Mouse (Mus musculus): ENCODE data around the gene Zranb3. TPM values are rescaled to one million over a fixed set of nuclear protein-coding genes. Genes with fewer than 3 reads are reported as not detected.
"Not testable (repeated sequence)": the region's sequence is repeated elsewhere in the genome, so short reads cannot be mapped to it uniquely, and the experiment has no call there.

Gene Zranb3
- polyA plus RNA-seq, 1 experiment from 2014 or later = 11.7 TPM

DNA sequence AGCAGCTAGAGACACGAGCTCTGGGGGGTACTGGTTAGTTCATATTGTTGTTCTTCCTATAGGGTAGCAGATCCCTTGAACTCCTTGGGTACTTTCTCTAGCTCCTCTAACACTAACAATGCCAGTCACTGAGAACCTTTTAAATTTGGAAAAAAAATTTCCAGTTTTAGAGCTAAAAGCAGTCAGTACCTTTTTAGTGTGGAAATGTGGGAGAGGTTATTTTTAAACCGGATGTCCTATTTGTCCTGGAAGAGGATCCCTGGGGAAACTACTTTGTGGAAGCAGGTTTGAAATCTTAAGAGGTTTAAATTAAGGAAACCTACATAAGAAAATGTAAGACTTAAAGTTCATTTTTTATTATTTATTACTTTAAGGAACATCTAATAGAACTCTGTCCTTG lies 56.4 kb downstream of the Zranb3 start:
- H3K4me3 ChIP-seq = no peak overlapping the region
- no peaks in the 10 kb centered on the region for H3K27me3 ChIP-seq (ENCODE audit: insufficient read depth, poor library complexity, severe bottlenecking)
- H3K4me1 ChIP-seq = peaks cover 4% of the 10 kb centered on the region; the same call in 1 of the 2 replicates
- peaks cover 7% of the 10 kb centered on the region; the same call in 1 of the 2 replicates for H3K36me3 ChIP-seq
- no peak overlapping the region for H3K27ac ChIP-seq
- no peak for DNase-seq (ENCODE audit: low spot score)
- no peaks in the 10 kb centered on the region for H3K9me3 ChIP-seq
- WGBS = 69% methylated on average over 2 of the region's 2 CpGs

GRCm38 (mm10) chr1:128044181-128044580 lies 58.7 kb downstream of the Zranb3 start:
- Histone ChIP-seq H3K27me3 (ENCODE audit: insufficient read depth, poor library complexity, severe bottlenecking) (no peaks in the 10 kb centered on the region), H3K4me1 (peaks cover 4% of the 10 kb centered on the region; the same call in 1 of the 2 replicates), H3K4me3 (no peak overlapping the region), H3K36me3 (peaks cover 7% of the 10 kb centered on the region; the same call in 1 of the 2 replicates), H3K9me3 (no peaks in the 10 kb centered on the region), H3K27ac (no peak overlapping the region)
- DNase-seq (ENCODE audit: low spot score) = no peak
- WGBS = 91% methylated on average over 4 of the region's 4 CpGs

- Histone ChIP-seq H3K4me3 (no peak overlapping the region), H3K9me3 (no peaks in the 10 kb centered on the region), H3K36me3 (0 out of 2 replicates have a peak, but pooled peaks cover 6% of the 10 kb centered on the region), H3K4me1 (no peaks in the 10 kb centered on the region), H3K27me3 (ENCODE audit: insufficient read depth, poor library complexity, severe bottlenecking) (no peaks in the 10 kb centered on the region), H3K27ac (no peak overlapping the region)
- no peak for DNase-seq (ENCODE audit: low spot score)
- 88% methylated on average over 6 of the region's 6 CpGs for WGBS
These were observed 66.6 kb downstream of the Zranb3 start for GRCm38 (mm10) chr1:128036296-128036695.

DNA sequence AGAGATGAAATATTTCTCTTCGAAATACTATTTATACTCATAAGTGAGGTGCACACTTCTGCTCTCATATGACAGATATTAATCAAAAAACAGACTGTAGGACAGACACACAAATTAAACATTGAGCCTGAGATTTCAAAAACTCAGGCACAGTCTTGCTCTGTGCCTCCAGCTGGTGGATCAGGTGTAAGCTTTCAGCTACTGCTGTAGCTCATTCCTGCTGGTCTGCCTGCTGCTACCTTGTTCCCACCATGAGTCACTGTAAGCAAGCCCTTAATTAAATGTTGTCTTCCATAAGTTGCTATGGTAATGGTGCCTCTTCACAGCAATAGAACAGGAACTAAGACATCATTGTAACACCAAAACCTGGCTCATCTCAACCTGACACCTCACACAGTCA lies 70.7 kb downstream of the Zranb3 start:
- Histone ChIP-seq H3K4me1 (no peaks in the 10 kb centered on the region), H3K27me3 (ENCODE audit: insufficient read depth, poor library complexity, severe bottlenecking) (no peaks in the 10 kb centered on the region), H3K36me3 (0 out of 2 replicates have a peak, but pooled peaks cover 6% of the 10 kb centered on the region), H3K27ac (no peak overlapping the region), H3K4me3 (no peak overlapping the region), H3K9me3 (no peaks in the 10 kb centered on the region)
- 94% methylated on average over 1 of the region's 1 CpGs for WGBS
- no peak for DNase-seq (ENCODE audit: low spot score)

DNA sequence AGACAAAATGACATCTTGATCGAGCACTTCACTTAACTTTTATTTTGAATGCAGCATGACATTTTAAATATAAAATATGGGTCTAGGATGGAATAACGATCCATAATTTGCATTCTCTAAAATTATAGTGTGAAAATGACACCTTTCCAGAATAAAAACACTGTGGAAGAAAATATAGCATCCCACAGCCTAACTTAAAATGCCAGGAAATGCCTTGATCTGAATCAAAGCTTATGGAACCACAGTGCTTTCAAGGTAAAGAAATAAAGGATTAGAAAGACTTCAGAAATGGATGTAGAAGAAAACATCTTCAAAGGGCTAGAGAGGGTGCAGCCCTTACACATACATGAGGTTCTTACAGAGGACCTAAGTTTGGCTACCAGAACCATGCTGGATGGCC lies 71.3 kb downstream of the Zranb3 start:
- Histone ChIP-seq H3K36me3 (0 out of 2 replicates have a peak, but pooled peaks cover 6% of the 10 kb centered on the region), H3K4me1 (no peaks in the 10 kb centered on the region), H3K4me3 (no peak overlapping the region), H3K9me3 (no peaks in the 10 kb centered on the region), H3K27ac (no peak overlapping the region), H3K27me3 (ENCODE audit: insufficient read depth, poor library complexity, severe bottlenecking) (no peaks in the 10 kb centered on the region)
- DNase-seq (ENCODE audit: low spot score) = no peak
- WGBS = 81% methylated on average over 2 of the region's 2 CpGs

GRCm38 (mm10) chr1:128024363-128025114 lies 78.3 kb downstream of the Zranb3 start:
- Histone ChIP-seq H3K27me3 (ENCODE audit: insufficient read depth, poor library complexity, severe bottlenecking) (no peaks in the 10 kb centered on the region), H3K4me3 (no peak overlapping the region), H3K9me3 (no peaks in the 10 kb centered on the region), H3K27ac (no peak overlapping the region), H3K4me1 (no peaks in the 10 kb centered on the region), H3K36me3 (no peaks in the 10 kb centered on the region)
- WGBS = 94% methylated on average over 4 of the region's 4 CpGs
- no peak for DNase-seq (ENCODE audit: low spot score)

DNA sequence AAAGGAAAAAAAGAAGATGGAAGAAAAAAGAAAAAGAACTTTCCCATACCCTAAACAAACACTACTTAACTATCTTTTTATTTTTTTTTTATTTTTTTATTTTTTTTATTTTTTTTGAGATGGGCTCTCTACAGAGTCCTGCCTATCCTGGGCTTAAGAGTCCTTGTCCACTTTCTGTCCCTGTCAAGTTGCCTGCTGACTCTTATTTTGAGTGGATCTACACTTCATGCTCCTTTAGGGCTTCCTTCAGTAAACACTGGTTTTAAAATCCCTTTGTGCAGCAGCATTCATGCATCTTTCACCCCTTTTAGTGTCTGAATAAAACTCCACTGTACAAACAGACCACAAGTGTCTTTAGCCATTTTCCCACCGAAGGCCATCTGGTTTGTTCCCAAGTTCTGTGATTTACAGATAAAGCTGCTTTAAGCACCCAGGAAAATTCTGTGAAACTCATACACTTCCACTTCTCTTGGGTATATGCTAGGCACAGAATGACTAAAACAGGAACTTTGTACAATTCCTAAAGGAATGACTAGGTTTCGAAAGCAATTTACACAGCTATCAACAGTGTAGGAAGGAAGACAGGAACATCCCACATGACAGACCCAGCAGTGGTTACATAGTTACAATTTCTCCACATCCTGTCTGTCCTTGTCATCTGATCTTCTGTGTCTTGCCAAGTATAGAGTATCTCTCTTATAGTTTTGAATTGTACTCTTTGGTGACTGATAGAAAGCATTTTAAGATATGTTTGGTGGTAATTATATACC lies 82.7 kb downstream of the Zranb3 start:
- Histone ChIP-seq H3K4me1 (no peaks in the 10 kb centered on the region), H3K27me3 (ENCODE audit: insufficient read depth, poor library complexity, severe bottlenecking) (no peaks in the 10 kb centered on the region), H3K4me3 (no peak overlapping the region), H3K36me3 (no peaks in the 10 kb centered on the region; the same call in 1 of the 2 replicates), H3K27ac (no peak overlapping the region), H3K9me3 (no peaks in the 10 kb centered on the region)
- DNase-seq (ENCODE audit: low spot score) = no peak
- WGBS = 75% methylated on average over 2 of the region's 2 CpGs

GRCm38 (mm10) chr1:128016035-128016492 lies 86.8 kb downstream of the Zranb3 start:
- no peaks in the 10 kb centered on the region for H3K27me3 ChIP-seq (ENCODE audit: insufficient read depth, poor library complexity, severe bottlenecking)
- H3K4me3 ChIP-seq = no peak overlapping the region
- H3K27ac ChIP-seq = no peak overlapping the region
- DNase-seq (ENCODE audit: low spot score) = no peak
- H3K9me3 ChIP-seq = no peaks in the 10 kb centered on the region
- H3K4me1 ChIP-seq = no peaks in the 10 kb centered on the region
- 84% methylated on average over 6 of the region's 6 CpGs for WGBS
- peaks cover 10% of the 10 kb centered on the region for H3K36me3 ChIP-seq

DNA sequence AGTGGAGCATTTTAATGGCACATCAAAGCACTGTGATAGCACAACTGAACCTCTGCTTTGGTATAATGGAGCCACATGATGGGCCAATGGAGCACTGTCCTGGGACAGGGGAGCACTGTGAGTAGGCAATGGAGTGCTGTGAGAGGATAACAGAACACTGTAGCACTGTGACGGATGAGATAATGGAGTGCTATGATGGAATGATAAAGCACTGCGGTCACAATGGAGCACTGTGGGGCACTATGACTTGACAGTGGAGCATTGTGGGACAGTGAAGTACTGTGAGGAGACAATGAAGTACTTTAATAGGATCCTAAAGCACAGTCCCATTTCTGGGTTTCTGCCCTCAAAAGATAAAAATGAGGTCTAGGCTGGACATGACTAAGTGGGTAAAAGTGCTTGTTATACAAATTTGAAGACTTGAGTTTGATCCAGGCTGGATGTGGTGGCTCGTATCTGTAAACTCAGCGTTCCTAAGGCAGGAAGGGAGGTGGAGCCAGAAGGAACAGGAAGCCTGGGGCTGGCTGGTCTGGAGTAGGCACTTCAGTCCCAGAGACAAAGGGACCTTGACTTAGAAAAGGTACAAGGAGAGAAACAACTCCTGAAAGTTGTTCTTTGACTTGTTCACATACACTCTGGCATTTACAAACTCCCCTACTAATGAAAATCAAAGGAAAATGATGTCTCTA lies 89.0 kb downstream of the Zranb3 start:
- H3K27ac ChIP-seq = no peak overlapping the region
- no peaks in the 10 kb centered on the region for H3K4me1 ChIP-seq
- no peaks in the 10 kb centered on the region for H3K27me3 ChIP-seq (ENCODE audit: insufficient read depth, poor library complexity, severe bottlenecking)
- WGBS = 65% methylated on average over 4 of the region's 4 CpGs
- H3K36me3 ChIP-seq = peaks cover 13% of the 10 kb centered on the region
- peak; percentile 51 for DNase-seq (ENCODE audit: low spot score)
- no peak overlapping the region for H3K4me3 ChIP-seq
- no peaks in the 10 kb centered on the region for H3K9me3 ChIP-seq

DNA sequence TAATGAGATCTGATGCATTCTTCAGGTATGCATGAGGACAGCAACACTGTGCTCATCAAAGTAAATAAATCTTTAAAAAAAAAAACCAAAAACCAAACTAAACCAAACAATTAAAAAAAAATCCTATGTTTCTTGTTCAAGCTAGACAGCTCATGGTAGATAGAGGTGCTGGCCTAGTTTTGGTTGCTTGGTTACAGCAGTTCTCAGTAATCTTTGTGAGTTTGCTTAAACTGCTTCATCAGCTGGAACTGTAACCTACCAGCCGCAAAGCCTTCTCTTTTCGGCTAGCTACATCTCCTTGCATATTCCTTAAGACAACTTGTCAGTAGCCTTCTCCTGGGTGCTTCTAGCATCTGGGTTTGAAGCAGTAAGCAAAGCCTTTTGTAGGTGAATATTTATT lies 93.1 kb downstream of the Zranb3 start:
- Histone ChIP-seq H3K4me3 (no peak overlapping the region), H3K9me3 (no peaks in the 10 kb centered on the region), H3K27me3 (ENCODE audit: insufficient read depth, poor library complexity, severe bottlenecking) (no peaks in the 10 kb centered on the region), H3K4me1 (no peaks in the 10 kb centered on the region), H3K36me3 (peaks cover 13% of the 10 kb centered on the region), H3K27ac (no peak overlapping the region)
- 96% methylated on average over 2 of the region's 2 CpGs for WGBS
- DNase-seq (ENCODE audit: low spot score) = peak; percentile 11

DNA sequence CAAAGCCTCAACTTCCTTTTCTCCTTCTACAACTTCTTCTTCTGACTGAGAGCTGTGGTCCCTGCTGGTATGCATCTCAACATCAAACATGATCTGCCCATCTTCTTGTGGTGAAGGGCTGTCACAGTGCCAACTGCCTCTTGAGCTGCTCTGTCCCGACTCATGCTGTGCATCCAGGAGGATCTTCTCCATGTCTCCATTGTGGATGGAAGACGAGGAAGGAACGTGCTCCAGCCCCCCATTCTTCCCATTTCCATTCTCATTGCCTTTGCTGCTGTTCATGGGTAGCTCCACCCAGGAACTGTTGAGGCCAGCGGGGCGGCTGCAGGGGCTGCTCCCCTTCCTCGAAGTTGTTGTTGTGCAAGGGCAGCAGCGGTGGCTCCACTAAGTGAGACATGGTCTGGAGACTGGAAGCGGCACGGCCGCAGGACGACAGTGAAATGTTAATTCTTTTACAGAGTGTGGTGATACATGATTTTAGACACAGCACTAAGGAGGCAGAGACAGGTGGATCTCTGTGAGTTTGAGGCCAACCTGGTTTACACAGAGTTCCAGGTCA lies 96.7 kb downstream of the Zranb3 start:
- H3K4me1 ChIP-seq; H3K36me3 ChIP-seq; H3K9me3 ChIP-seq; H3K27ac ChIP-seq; H3K27me3 ChIP-seq (ENCODE audit: insufficient read depth, poor library complexity, severe bottlenecking); H3K4me3 ChIP-seq: not testable (repeated sequence)
- peak; percentile 71 for DNase-seq (ENCODE audit: low spot score)
- 90% methylated on average over 11 of the region's 11 CpGs for WGBS

- 86% methylated on average over 2 of the region's 2 CpGs for WGBS
These were observed 98.5 kb downstream of the Zranb3 start for GRCm38 (mm10) chr1:128004371-128004720.

More at GRCm38 (mm10) chr1:128004371-128004720, 98.5 kb downstream of the Zranb3 start:
- peak; percentile 19 for DNase-seq (ENCODE audit: low spot score)
- no peaks in the 10 kb centered on the region for H3K4me1 ChIP-seq
- no peaks in the 10 kb centered on the region for H3K9me3 ChIP-seq
- H3K36me3 ChIP-seq = peaks cover 3% of the 10 kb centered on the region; the same call in 1 of the 2 replicates
- H3K27ac ChIP-seq = no peak overlapping the region
- no peaks in the 10 kb centered on the region for H3K27me3 ChIP-seq (ENCODE audit: insufficient read depth, poor library complexity, severe bottlenecking)
- H3K4me3 ChIP-seq = no peak overlapping the region

All from heart, embryonic 10.5 days (tissue).